Mouse (Mus musculus): ENCODE data around the gene Hoxd13.

The Hoxd13 gene

DNA sequence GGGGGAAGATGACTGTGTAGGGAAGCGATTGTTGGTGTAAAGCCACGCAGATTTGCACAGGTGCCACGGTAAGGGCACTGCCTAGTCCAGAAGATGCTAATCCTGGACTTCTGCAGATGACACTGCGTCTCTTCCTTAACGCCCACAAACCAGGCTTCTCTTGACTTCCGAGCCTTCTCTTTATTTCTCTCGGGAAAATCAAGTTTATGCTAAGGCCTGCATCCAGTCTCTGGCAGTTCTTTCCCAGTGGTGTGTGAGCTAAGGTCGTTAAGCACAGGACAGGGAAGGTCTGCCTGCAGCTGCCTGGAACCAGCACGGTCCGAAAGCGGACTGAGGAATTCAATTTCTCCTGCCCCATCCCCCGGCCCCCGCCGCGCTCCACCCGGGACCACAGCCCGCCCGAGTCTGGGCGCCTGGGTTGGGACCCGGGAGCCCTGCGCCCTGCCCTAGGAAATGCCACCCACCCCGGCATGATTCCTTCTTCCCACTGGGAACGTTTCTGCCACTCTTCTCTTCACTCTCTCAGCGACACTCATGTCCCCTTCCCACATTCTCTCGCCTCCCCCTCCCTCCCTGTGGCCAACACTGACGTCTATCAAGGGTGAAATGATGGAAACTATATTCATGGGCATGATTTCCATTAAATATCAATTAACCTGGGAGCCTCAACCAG lies 35.7 kb downstream of the Hoxd13 start:
- in situ Hi-C loops (cut with MboI, MseI): no loop called here

DNA sequence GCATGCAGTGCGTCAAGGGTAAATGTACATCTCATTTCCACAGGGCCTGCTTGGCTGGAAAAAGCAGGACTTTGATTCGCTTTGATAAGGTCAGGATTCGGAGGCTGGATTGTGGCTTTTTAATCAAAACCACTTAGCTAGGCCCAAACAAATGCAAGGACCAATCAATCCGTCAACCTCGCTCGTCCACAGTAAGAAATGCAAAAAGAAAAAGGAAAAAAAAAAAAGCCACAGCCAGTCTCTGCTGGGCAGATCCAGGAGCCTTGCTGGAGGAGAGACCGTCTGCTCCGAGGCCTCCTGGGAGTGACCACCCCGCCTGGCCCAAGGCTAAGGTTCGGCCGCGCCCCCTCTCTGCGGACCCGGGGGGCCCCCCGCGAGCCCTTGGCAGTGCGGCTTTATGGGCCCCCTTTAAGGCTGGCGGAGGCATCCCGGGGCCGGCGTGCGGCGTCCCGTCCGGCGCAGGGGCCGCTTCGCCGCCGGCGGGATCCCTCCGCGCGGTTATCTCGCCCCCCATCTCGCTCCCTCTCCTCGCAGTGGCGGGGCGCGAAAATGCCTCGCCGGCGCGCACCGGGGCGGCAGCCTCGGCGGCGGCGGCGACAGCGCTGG lies 36.4 kb downstream of the Hoxd13 start, which contains the start of gene Hoxd8:
Gene Hoxd8 (plus strand): TSS at position 223 of the 606 bp plus-strand sequence.
- in situ Hi-C loops (cut with MboI, MseI): no loop called here

- in situ Hi-C loops (cut with MboI, MseI): no loop called here
These were observed 36.9 kb downstream of the Hoxd13 start for GRCm38 (mm10) chr2:74704999-74705466.

- in situ Hi-C loops (cut with MboI, MseI): no loop called here
These were observed 37.5 kb downstream of the Hoxd13 start for GRCm38 (mm10) chr2:74705467-74706089.

- in situ Hi-C loops (cut with MboI, MseI): no loop called here
These were observed 38.4 kb downstream of the Hoxd13 start for GRCm38 (mm10) chr2:74706393-74706960.

DNA sequence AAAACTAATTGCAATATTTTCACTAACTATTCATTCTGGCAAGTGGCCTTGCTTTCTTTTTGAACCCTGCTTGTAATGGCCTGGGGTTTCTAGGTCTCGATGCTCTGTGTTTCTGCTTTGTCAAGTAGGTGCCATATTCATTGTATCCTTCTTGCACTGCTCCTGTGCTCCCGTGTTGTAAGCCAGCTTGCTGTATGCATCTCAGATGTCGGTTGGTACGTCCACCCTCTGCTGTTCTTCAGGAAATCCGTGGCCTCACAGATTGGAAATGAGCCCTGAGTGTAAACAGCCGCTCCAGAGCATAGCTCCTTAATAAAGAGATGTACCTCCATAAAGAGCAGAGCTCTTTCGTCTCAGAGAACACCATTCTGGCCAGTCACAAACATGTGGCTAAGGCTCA lies 39.5 kb downstream of the Hoxd13 start:
- in situ Hi-C loops (cut with MboI, MseI): no loop called here

DNA sequence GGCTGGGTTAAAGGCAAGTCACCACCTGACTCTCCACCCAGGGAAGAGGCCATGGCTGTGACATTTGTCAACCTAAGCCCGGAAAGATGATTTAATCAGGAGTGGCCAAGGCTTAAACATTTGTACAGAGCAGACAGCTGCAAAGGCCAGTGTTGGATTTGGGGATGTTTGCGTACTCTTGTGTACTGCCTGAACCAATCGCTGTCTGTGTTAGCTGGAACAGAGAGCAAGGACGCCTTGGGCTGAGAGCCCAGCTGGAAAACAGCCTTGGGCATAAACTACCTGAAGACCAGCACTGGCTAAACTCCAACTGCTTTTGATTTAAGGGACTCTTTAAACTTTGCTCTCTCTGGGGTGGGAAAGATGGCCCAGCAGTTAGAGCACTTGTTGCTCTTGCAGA lies 40.6 kb downstream of the Hoxd13 start:
- in situ Hi-C loops (cut with MboI, MseI): no loop called here

- in situ Hi-C loops (cut with MboI, MseI): no loop called here
These were observed 41.6 kb downstream of the Hoxd13 start for GRCm38 (mm10) chr2:74709465-74710419.

DNA sequence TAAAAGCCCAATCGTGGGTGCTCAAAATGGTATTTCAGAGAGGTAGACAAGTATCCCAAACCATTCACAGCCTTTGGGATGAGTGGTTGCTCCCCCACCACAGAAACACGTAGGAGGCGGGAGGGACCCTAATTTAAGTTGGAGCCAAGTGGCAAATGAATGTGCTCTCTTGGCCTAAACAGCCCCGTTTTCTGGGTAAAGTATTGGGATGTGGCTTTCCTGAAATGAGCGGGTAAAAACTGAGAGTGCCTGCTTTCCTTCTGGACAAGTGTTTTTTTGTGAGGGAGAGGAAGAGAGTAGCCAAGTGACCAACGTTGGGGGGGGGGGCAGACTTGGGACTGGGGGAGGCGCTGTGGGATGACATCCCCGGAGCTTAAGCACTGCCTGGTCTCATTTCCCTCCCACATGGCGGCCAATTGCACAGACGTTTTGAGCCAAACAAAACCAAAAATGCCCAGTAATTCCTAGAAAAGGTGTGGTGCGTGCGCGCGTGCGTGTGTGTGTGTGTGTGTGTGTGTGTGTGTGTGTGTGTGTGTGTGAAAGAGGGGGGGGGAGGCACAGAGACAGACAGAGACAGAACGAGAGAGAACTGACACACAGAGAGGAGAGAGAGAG lies 42.9 kb downstream of the Hoxd13 start:
- in situ Hi-C loops (cut with MboI, MseI): no loop called here

- in situ Hi-C loops (cut with MboI, MseI): no loop called here
These were observed 43.9 kb downstream of the Hoxd13 start, which contains the start of the genes Hoxd3 and Hoxd4 for GRCm38 (mm10) chr2:74711721-74712621. TSS of gene Hoxd3 (plus strand) at chr2:74711927. TSS of gene Hoxd4 (plus strand) at chr2:74711929.

DNA sequence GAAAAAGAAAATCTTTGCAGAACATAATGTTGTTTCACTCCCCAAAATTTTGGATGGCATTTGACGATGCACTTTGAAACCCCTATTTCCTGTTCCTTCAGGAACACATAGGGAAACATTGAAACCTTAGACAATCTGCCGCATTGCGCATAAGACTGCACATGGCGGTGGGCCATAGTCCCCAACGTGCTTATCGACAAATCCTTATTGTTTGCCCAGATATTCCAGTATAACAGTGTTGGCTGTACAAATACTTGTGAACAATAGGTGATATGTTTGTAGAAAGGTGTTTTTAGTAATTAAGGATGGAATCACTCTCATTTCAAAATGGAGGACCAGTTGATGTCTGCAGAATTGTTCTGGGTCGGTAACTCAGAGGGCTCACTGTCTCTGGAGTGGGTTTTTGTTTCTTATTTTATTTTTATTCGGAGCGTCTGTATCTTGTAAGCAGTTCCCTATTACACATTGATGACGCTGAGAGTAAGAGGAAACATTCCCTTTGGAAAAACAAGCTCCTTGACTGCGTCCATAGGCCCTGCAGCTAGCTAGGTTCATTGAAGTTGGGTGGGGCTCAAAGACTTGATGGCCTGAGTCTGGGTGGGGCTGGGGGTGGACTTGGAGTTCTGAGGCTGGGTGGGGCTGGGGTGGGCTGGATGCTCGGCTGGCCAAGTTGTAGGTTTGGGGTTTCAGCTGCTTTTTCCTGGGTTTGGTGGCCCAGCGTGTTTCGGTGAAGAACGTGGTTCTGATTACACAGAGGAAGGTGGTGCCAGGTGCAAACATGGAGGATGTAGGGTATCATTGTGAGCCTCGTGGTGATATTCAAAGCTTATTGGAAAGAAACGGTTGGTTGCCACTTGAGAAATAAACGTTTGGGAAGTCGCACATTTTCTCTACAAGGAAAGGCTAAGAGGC lies 45.4 kb downstream of the Hoxd13 start:
- in situ Hi-C loops (cut with MboI, MseI): no loop called here

- in situ Hi-C loops (cut with MboI, MseI): no loop called here
These were observed 46.2 kb downstream of the Hoxd13 start for GRCm38 (mm10) chr2:74714156-74714789.

- in situ Hi-C loops (cut with MboI, MseI): loop anchor here (5.0 kb wide), 2 partner anchors 247 to 427 kb away; no protein-coding TSS in a partner anchor
These were observed 46.8 kb downstream of the Hoxd13 start for GRCm38 (mm10) chr2:74714881-74715280.

- in situ Hi-C loops (cut with MboI, MseI): loop anchor here (5.0 kb wide), 2 partner anchors 247 to 427 kb away; no protein-coding TSS in a partner anchor
These were observed 47.6 kb downstream of the Hoxd13 start for GRCm38 (mm10) chr2:74715504-74716241.

DNA sequence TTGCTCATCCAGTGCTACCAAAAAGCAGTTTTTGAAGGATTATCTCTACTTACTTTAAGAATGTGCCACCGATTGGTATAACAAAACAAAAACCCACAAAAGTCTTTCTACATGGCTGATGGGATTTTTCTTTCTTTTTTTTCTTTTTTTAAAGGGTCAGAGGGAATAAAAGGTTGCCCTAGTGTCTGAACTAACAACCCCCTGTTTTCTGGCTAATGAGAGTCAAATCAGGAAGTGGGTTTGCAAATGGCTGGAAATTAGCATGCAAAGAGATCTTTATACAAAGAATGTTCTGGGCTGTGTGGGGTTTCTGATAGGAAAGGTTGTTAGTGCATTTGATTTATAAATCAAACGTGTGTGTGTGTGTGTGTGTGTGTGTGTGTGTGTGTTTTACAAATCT lies 52.3 kb downstream of the Hoxd13 start:
- in situ Hi-C loops (cut with MboI, MseI): loop anchor here (10.0 kb wide), 1 partner anchor 584 kb away; no protein-coding TSS in a partner anchor

- in situ Hi-C loops (cut with MboI, MseI): loop anchor here (10.0 kb wide), 1 partner anchor 584 kb away; no protein-coding TSS in a partner anchor
These were observed 52.9 kb downstream of the Hoxd13 start for GRCm38 (mm10) chr2:74720955-74721491.

Measured in T-helper 1 cell (primary cell).